Mouse (Mus musculus) common myeloid progenitor, adult 5-6 weeks (primary cell): Measurements from ENCODE around the gene Cytip. TPM values are rescaled to one million over a fixed set of nuclear protein-coding genes. Genes with fewer than 3 reads are reported as not detected.

Source experiments
- ATAC-seq: replicated peaks from 2 replicates; pipeline ENCODE4 v1.8.0; 2016; ENCODE audit warnings: low read depth, mild to moderate bottlenecking, moderate TSS enrichment, inconsistent platforms; ENCODE audit not compliant: poor library complexity, severe bottlenecking
- total RNA-seq: library from RNA; stranded (forward); fragments of 200-1000, 187-1606 nt; gene quantifications from 2 replicates; pipeline ENCODE4 v1.2.3, GENCODE M21; 2017

The Cytip gene
- total RNA-seq, 1 experiment from 2014 or later, result 45.5 TPM

DNA sequence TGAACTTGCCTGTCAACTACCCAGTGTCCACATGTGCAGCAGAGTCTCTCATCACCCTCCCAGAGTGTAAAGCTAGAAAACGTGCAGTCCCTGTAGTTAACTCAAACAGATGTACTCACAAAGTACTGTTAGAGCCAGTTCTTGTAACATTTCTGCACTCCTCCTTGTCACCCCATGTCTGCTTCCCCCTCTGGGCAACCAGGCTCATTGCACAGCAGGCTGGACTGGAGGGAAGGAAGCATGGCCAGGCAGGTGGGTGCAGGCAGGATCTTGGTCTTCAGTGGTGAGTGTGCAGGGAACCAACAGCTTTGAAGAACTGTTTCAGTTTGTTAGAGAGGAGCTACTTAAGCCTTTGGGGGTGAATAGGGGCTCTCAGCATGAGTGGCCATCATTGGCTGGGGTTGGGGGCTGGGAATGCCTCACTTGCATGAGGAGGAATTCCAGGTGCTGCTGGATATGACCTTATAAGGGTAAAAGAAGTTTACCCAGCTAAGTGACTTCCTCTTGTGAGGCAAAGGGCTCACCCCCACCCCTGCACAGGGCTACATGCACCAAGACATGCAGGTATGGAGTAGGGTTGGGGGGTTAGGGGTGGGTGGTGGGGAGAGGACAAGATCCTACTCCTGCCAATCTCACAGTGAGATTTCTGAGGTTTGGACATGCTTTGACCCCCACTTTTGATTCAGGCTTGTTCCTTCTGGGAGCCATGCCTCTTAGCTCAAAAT, 31.7 kb downstream of the Cytip start:
- peak; percentile 37; the same call in 1 of the 2 replicates for ATAC-seq

DNA sequence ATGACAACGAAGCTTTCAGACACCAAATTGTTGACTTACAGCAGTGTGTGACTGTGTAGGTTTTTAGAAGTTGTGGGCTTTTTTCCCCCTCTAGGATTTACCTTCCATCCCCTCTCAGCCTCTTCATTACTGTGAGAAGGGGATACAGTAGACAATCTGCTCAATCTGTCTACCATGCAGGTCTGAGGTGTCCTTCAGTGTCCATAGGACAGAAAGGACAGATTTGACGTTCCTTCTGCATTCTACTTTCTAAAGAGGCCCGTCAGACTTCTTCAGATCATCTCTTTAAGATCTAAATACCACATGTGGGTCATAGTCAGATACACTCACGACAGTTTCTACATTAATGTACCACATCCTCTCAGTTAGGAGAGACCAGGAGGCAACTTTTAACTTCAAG, 33.5 kb downstream of the Cytip start:
- ATAC-seq, result no peak

DNA sequence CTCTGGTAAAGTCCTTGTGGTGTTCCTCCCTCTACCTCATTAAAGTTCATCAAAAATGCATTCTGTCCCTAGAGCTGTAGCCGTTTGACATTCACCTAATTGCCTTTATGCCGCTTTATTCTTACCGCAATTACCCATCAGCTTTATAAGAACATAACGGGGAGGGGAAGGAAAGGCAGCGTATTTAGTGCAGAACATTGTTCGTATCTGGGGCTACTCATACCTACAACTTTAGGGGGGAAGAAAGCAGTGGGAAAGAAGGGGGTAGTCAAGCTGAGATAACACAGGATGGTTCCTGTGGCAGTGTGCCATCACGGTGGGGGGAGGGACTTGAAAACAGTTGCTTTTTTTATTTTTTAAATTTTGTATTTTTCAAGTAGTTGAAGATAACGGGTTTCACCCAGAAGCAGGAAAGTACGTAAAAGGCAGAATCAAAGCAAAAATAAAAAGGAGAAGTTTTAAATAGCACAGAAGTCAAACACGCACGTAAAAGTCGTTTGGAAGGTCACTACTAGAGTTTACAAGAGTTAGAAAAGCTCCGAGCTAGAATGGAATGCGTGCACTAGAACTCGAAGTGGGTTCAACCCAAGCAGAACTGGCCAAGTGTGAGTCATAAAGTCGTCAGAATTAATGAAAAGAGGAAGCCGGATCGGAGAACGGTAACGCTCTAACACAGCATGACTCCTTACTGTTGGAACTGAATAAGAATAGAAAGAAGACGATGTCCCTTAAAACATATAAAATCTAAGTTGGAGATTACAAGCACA, 34.6 kb downstream of the Cytip start:
- peak; percentile 33 for ATAC-seq

DNA sequence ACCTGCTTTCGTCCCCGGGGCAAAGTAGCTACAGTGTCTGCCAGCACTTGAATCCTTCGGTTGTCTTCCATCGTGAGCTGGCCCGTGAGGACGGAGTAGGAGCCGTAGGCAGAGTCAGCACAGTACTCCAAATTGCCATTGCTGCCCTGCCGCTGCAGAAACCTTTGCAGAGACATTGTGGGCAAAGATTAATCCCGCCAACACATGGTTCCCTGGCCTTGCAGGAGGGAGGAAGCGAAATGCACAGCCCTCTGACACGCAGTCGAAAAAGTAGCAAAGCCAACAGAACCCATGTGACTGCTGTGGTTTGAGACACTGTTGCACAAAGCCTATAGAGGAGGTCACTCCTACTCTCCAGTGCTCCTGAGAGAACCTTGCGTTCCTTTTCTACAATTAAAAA, 35.5 kb downstream of the Cytip start:
- peak; percentile 53 for ATAC-seq

DNA sequence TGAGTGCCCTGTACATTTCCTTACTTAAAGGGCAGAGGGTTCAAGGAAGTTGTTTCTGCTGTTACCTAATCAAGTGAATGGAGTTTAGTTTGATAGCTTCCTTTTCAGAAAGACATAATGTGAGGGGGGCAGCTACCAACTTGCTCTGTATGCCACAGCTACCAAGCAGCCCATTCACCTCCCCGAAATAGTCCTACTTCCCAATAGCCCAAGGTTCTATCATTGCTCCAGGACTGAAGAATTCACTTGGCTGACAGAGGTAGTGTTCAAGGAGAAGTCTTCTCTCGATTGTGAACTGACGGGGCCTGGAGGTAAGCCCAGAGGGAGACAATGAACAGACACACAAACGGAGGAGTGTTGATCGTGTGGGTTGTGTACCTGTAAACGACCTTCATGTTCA, 36.2 kb downstream of the Cytip start:
- no peak for ATAC-seq

DNA sequence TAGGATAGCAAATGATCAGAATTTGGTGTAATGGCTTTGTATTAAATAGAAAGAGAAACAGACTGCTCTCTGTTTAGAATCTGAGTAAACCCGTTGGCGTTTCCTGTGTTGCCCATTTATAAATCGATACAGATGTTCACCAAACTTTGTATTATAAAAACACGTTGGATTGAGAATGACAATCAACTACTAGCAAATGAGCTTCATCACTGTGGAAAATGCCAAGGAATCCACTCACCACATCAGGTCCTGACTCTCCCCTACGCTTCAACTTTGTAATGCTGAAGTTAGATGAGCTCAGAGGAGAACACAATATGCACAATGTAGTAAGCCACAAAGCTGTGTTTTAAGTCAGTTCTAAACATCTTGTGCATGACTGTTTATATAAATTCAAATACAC, 36.8 kb downstream of the Cytip start:
- no peak for ATAC-seq

DNA sequence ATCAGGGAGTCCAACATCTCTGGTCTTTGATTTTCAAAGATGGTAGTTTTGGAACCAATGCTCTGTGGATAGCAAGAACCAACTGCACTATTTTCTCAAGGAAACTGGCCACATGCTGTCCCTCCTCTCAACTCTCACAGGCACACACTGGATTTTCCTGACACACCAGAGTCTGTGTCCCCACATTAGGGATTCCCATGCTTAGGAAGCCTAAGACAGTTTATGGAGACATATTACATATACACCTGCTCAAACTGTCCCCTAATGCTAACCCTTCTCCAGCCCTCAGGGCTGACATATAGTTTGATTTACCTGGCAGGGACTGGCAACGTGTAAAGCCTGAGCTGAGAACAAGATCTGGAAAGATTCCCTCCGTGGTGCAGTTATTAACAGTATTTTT, 37.2 kb downstream of the Cytip start:
- ATAC-seq, result no peak

DNA sequence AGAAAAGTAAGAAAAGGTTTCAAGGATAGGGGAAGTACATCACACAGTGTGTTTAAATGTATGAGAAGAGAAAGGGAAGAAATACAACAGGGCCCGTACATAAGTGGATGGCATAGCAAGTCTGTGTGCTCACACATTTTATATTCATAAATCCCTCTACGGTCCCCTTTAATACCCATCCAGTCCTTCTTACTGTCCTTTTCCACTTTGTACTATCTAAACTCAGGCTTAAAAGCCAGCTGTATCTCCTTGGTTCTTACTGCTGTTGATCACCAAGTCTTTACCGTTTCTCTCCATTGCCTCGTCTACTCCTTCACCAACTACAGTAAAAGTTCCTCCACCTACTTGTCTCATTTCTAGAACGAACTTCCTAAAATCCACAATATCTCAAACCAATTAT, 37.9 kb downstream of the Cytip start:
- ATAC-seq, result no peak

DNA sequence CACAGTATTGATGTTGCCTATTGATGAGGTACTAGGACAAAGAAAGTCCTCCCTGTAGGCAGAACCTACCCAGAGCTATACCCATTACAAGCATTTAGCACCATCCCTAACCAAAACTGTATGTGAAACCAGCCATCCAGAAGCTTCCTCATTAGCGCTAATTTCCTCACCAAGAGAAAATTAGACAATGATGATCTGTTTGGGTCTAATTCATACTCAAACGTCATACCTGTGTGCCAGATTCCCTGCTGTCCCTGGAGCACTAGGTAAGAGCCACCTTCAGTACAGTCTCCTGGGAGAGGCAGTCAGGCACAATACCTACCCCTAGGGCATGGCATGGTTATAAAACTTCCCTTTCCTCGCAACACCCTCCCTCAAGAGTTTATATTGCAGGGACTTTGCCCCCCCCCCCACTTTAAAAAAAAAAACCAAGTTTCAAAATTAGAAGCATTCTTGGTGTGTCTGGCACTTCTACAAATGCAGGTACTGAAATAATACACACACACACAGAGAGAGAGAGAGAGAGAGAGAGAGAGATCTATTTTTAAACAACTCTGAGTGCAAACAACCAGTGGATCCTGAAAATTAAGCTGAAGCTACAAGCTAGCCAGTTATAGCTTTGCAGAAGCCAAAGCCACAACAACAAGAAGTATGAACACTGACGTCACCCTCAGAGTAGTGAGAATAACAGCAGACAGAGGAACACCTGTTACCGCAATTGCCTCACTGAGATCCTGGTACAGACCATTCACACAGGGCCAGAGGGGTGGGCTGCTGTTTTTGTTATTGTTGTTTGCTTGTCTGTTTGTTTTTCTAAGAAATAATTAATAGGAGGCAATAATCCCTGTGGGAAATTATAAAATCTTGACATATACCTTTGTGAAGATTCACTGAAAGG, 38.6 kb downstream of the Cytip start:
- peak; percentile 59 for ATAC-seq

DNA sequence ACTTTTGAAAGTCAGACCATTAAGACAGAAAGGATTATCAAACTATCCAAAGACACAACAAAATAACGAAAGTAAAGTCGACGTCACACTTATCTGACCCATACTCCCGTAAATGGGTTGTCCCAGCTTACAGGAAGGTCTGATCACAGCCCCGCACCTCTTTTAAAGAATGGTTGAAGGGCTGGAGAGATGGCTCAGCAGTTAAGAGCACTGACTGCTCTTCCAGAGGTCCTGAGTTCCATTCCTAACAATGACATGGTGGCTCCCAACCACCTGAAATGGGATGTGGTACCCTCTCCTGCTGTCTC, 39.3 kb downstream of the Cytip start:
- ATAC-seq, result no peak

DNA sequence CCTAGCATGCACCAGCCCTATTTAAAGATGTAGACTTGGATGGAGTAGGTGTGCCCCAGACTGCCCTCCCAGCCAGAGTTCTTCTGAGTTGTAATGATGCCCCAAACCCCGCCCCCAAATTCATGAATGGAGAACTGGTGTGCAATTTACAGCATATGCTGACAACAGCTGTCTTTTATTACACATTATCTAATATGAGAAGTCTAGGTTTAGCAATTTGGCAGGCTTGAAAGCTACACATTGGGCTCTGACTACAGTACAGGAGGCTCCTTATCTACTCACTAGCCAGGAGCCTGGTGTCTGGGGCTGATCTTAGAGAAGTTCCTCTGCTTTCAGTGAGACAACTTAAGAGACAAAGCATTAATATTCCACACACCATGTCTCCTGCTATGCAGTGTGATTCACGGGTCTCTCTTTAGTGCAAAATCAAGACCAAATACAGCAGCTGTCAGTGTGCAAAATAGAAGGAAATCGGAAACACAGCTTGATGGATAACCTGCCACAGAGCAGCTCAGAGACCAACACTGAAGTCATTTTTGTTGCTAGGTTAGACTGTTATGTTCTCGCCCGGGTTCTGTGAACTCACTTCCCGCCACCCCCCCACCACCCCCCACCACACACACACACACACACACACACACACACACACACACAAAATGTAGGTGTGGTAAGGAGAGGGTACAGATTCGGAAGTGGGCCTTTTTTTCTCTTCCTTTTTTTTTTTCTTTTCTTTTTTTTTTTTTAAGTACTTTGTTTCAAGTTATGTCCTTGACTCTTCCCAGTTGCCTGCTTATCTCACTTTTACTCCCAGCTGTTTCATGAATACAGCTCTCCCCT, 39.8 kb downstream of the Cytip start:
- peak; percentile 20 for ATAC-seq

DNA sequence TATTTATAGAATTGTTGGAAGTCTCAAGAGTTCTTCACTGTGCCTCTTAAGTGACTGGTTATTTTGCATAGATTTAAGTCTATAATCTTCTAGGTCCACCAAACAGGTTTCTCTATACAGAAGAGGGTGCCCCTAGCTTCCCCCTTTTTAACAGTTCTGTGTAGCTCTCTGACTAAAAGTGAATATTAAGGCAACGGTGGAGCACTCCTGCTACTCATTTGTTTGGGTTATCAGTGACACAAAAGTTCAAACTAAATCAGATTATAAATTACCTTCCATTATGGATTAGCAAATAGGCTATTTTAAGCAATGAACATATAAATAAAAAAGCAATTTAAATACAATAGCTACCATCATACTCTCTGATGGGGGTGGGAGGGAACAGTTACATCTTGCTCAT, 40.8 kb downstream of the Cytip start:
- no peak for ATAC-seq

DNA sequence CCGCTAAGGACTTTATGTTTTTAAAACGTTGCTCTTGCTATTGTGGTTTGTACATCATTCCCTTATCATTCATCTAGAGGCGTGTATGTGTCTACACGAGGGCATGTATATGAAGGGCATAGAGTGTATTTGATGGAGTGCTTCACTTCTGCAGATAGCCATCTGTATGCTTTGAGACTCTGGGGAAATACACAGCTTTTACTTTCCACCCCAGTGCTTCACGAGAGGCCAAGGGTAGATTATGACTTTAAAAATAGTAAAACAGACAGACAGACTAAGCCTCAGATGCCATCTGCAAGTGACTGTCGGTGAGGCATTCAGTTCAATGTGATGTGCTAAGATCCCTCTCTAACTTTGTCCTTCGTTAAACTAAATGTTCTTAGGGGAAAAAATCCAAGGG, 41.6 kb downstream of the Cytip start:
- ATAC-seq, result no peak

DNA sequence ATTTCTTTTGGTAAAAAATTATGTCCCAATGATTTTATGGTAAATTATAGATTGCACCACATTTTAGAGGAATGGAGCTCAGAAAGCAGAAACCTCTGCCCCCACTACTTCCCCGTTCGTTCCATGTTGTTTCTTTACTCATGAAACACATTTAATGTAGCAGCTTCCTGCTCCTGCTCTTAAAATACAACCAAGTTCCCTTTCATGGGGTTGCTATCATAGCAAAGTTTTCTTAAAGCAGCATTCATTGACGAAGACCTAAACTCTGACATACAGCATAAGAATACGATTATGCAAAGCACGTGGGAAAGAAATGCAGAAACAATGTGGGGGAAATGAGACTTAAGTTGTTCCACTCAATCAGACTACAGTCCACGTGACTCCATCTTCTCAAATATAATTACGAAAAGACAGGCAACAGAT, 45.3 kb downstream of the Cytip start:
- peak; percentile 62 for ATAC-seq

DNA sequence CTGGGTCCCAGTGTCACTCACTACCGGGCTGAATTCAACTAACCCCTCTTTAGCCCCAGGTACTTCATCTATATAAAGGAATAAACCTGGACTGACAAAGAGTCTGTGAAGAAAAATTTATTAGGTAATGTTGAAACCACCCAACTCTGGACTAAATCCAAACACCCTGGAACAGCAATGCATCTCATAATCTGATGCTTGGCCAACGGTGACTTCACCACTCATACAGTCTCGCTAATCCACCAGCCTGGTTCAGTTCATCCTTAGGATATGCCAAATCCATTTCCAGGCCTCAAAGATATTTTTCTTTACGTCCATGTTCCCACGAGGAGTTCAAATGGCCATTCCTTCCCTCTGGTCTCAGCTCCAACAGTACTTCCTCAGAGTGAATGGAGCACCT, 48.8 kb downstream of the Cytip start:
- no peak for ATAC-seq

DNA sequence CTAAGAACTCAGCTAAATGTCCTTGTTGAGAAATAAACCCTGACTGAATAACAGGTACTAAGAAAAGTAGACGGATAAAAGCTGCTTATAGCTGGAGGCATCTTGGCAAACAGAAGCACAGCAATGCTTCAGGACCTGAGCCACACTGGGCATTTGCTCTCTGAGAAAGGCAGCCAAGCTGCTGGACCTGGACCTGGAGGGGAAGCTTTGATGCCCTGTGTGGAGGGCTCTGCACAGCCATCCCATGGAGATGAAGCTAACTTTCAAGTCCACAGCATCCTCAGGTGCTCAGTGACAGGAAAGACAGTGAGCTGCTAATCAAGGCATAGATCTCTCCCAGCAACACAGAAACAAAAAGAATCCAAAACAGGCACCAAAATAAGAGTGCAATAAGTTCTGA, 54.8 kb downstream of the Cytip start:
- no peak for ATAC-seq

DNA sequence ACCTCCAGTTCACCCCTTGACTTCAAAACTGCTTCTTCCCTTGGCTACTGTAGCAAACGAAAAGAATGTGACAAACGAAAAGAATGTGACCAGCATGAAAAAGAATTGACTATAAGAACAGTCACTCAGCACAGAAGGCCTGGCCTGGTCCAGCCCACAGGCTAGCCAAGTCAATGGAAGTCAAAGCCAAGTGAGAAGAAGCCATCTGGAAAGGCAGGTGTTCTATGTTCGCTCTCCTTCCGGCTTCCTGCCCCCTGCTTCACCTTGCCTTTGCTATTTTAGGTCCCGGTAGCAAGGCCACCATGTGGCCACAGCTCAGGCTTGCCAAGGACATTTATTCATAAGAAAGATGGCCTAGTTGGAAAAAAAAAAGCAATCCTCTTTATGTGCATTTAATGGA, 56.7 kb downstream of the Cytip start:
- ATAC-seq, result no peak

DNA sequence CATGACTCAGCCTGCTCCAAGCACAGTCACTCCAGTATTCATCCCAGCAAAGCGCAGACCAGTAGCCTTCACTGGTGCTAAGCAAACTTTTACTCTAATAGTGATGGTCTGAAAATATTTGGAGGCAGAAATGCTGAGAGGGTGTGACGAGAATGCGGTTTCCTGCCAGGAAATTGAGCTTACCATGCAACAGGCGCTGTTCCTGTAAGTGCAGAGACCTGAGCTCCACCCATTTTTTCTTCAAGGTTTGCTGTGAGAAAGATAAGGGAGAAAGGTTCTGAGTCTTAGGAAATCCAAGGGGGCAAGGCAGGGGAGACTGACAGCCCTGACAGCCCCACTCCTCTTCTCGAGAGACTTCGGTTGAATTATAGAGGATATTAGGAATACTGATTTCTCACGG, 57.7 kb downstream of the Cytip start:
- peak; percentile 91 for ATAC-seq

DNA sequence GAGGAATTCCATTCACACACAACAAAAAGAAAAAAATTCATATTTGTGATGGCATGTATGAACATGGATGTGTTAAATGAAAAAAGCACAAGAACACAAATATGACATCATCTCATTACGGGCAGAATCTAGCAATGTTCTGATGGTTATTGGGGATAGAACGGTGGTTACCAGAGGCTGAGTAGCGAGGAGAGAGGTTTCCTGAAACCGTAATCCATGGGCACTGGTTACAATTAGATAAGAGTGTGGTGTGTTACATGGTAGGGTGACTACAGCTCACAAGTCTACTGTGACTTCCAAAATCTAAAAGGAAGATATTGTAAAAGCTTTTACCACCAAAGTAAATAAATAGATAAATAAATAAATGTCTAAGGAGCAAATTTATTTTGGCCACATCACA, 58.8 kb downstream of the Cytip start:
- peak; percentile 64 for ATAC-seq

DNA sequence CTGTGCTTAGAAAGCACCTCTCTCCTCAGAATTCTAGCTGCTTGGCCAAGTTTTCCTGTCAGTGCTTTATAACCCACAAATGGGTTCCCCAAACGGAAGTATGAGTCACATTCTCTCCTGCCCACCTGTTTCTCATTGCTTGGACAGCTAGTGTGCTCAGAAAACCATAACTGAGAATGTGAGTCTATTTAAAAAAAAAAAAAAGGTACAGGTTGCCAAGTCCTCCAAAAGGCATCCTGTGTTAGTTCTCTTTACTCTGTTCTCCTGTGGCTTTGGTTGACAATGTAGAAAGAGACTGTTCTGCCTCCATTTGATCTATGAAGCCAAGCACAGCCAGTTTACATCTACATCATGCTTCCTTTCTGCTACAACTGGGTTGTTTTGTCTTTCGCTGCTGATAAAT, 60.3 kb downstream of the Cytip start:
- ATAC-seq, result peak; percentile 24
